ENCODE assay signal across 29 mouse cellular contexts in the genomic region with DNA sequence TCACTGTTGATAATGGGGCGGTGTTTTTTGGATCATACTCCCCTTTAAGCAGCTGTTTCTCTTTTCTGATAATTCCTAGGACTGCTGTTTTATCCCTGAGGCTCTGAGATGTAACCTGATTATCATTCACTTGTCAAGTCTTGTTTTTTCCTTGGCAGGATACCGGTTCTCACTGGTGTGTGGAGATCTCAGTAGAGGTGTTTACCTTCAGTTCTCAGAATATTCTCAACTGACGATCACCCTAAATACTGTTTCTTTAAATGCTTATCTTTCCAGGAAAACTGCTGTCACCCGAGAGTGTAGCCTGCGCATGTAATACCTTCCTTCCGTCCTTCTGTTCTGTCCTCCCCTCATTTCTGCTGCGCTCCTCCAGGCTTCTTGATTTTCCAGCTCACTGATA.
DNase-seq lines count a peak whose midpoint lies in the region; ATAC-seq and TF ChIP-seq lines count a peak whose summit lies in the region.
"Had no signal": no experiment of that assay in that cellular context is flagged by ENCODE, and none has a peak within 500 bp of the region (broad histone marks: within the 10 kb centered on the region; RNA-seq: fewer than 3 reads in every experiment).

No protein-coding gene starts in this region.

- H3K36me3 ChIP-seq in liver, postnatal 0 days (replicated peaks; ENCODE audit: insufficient read depth, low read length): peaks cover 5% of the 10 kb centered on the region; the same call in 1 of the 2 replicates
- H3K36me3 ChIP-seq: kidney, embryonic 15.5 days; midbrain, embryonic 12.5 days had no signal

- H3K27me3 ChIP-seq in liver, postnatal 0 days (ENCODE audit: insufficient read depth, low read length): no peaks in the 10 kb centered on the region
- H3K27me3 ChIP-seq: forebrain, embryonic 15.5 days; heart, embryonic 15.5 days; kidney, embryonic 15.5 days; limb, embryonic 13.5 days; megakaryocyte, embryonic 14.5 days; midbrain, embryonic 12.5 days; neural tube, embryonic 15.5 days had no signal

- TF ChIP-seq EP300 in liver, postnatal 0 days (IDR thresholded peaks at IDR 0.05; ENCODE audit: low read depth): no peak

- no peaks in the 10 kb centered on the region for H3K4me1 ChIP-seq in liver, postnatal 0 days (ENCODE audit: insufficient read depth)
- peaks cover 3% of the 10 kb centered on the region; the same call in 1 of the 2 replicates for H3K4me1 ChIP-seq in embryonic fibroblast, embryonic 13.5 days (ENCODE audit: control insufficient read depth, insufficient read depth, low read length)
- H3K4me1 ChIP-seq: forebrain, embryonic 15.5 days; heart, embryonic 15.5 days; megakaryocyte, embryonic 14.5 days; midbrain, embryonic 12.5 days had no signal

- WGBS in liver, postnatal 0 days (ENCODE audit: insufficient replicate concordance): 47% methylated on average over 7 of the region's 7 CpGs

- H3K4me2 ChIP-seq in liver, postnatal 0 days (ENCODE audit: low read depth, low read length): no peak overlapping the region
- H3K4me2 ChIP-seq: forebrain, embryonic 15.5 days; heart, embryonic 15.5 days; kidney, embryonic 15.5 days; limb, embryonic 13.5 days; midbrain, embryonic 12.5 days; neural tube, embryonic 15.5 days had no signal

- no peak for TF ChIP-seq POLR2A in embryonic fibroblast, embryonic 13.5 days (IDR thresholded peaks at IDR 0.05; ENCODE audit: low read depth, low read length)

- H3K4me3 ChIP-seq in liver, postnatal 0 days (ENCODE audit: low read depth, low read length): no peak overlapping the region
- no peak overlapping the region for H3K4me3 ChIP-seq in embryonic fibroblast, embryonic 13.5 days (ENCODE audit: insufficient read depth, low read length)
- H3K4me3 ChIP-seq: forebrain, embryonic 10.5 days; forebrain, embryonic 15.5 days; heart, embryonic 15.5 days; kidney, embryonic 15.5 days; limb, embryonic 13.5 days; megakaryocyte, embryonic 14.5 days; midbrain, embryonic 12.5 days; neural tube, embryonic 15.5 days had no signal

- intact Hi-C loops in gastrocnemius, postnatal 36 days (cut with DNase I): no loop called here

- DNase-seq in liver (peak; percentile 10), MEL-GATA-1-ER (ENCODE audit: extremely low read depth, low read depth) (peak; percentile 3)
- no peak for DNase-seq in liver, postnatal 0 days
- no peak for DNase-seq in gastrocnemius, postnatal 36 days
- DNase-seq in spleen, postnatal 4 days (ENCODE audit: low spot score in 2 of 2): no peak
- DNase-seq in spleen, postnatal 36 days (ENCODE audit: low spot score in 2 of 2): no peak
- DNase-seq: adrenal gland, postnatal 14 days; cerebellum, adult 18-20 months; cerebellum, postnatal 10 days; gastrocnemius, postnatal 25 days; heart, adult 18-20 months; kidney, adult 18-20 months; kidney, postnatal 4 days; lung, postnatal 4 days; right cerebral cortex, adult 18-20 months; spleen, adult 18-20 months; thymus, adult 2 months; thymus, postnatal 36 days had no signal

- TF ChIP-seq CTCF in liver, postnatal 0 days (IDR thresholded peaks at IDR 0.05; ENCODE audit: low read depth): no peak
- TF ChIP-seq CTCF in embryonic fibroblast, embryonic 13.5 days (IDR thresholded peaks at IDR 0.05; ENCODE audit: borderline replicate concordance, insufficient read depth, low read length): no peak

- no peak overlapping the region for H3K9ac ChIP-seq in liver, postnatal 0 days (replicated peaks)
- H3K9ac ChIP-seq: forebrain, embryonic 15.5 days; heart, embryonic 15.5 days; kidney, embryonic 15.5 days; limb, embryonic 13.5 days; midbrain, embryonic 12.5 days; neural tube, embryonic 15.5 days had no signal

- H3K9me3 ChIP-seq in liver, postnatal 0 days (ENCODE audit: low read length): no peaks in the 10 kb centered on the region
- H3K9me3 ChIP-seq: forebrain, embryonic 10.5 days; forebrain, embryonic 15.5 days; heart, embryonic 15.5 days; kidney, embryonic 15.5 days; limb, embryonic 13.5 days; megakaryocyte, embryonic 14.5 days; midbrain, embryonic 12.5 days; neural tube, embryonic 15.5 days had no signal

- no peak overlapping the region for H3K27ac ChIP-seq in liver, postnatal 0 days (ENCODE audit: low read depth)
- peak overlapping the region; percentile 9 for H3K27ac ChIP-seq in embryonic fibroblast, embryonic 13.5 days (ENCODE audit: insufficient read depth, low read length)
- H3K27ac ChIP-seq: forebrain, embryonic 10.5 days; forebrain, embryonic 15.5 days; heart, embryonic 15.5 days; kidney, embryonic 15.5 days; limb, embryonic 13.5 days; midbrain, embryonic 12.5 days; neural tube, embryonic 15.5 days had no signal

- no peak for ATAC-seq in liver, postnatal 0 days
- ATAC-seq: CD4-positive, CD25-positive, alpha-beta regulatory T cell, adult 4 months; forebrain, embryonic 15.5 days; hindbrain, embryonic 16.5 days had no signal

Comparison
In these comparisons a context has a peak if more than half of its experiments do, and no peak if none do; other contexts are left out.
1. DNase-seq: peak in liver (single experiment) and MEL-GATA-1-ER (single experiment); none in liver, postnatal 0 days (single experiment), gastrocnemius, postnatal 36 days (0 of 2), spleen, postnatal 4 days (0 of 2) and spleen, postnatal 36 days (0 of 2).